Mouse (Mus musculus): ENCODE measurements at regions not wholly inside any gene's neighbourhood (a gene's known extent, or its start where the extent isn't known, plus 50 kb on each side); places are given as distances from the start of the nearest gene placed in this dataset.

DNA sequence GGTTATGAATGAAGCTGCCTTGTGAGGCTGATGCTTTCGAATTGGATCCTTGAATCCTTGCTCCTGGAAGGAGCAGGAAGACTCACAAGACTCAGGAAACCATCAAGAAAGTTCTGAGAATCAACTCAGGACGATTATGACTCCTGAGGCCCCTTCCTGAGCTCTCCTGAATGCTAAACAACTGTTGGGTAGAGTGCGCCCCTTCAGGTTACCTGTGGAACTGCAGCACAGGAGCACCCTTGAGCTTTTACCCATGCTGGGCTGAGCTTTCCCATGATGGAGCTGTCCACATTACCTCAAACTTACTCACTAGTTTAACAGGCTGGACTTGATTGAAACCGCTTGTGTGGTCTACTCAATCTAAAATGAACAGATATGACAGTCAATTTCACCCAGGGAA is 553.3 kb downstream of the Jrkl start:
- no peaks in the 10 kb centered on the region for H3K4me1 ChIP-seq
- H3K36me3 ChIP-seq, result no peaks in the 10 kb centered on the region
- no peaks in the 10 kb centered on the region for H3K9me3 ChIP-seq (replicated peaks)
- no peak overlapping the region for H3K9ac ChIP-seq (replicated peaks)
- ATAC-seq (ENCODE audit: low FRiP score), result no peak
- H3K4me3 ChIP-seq (replicated peaks), result no peak overlapping the region
- WGBS, result 69% methylated on average over 4 of the region's 4 CpGs
- H3K27ac ChIP-seq (replicated peaks), result no peak overlapping the region
- H3K27me3 ChIP-seq (replicated peaks), result no peaks in the 10 kb centered on the region
- no peak overlapping the region for H3K4me2 ChIP-seq

DNA sequence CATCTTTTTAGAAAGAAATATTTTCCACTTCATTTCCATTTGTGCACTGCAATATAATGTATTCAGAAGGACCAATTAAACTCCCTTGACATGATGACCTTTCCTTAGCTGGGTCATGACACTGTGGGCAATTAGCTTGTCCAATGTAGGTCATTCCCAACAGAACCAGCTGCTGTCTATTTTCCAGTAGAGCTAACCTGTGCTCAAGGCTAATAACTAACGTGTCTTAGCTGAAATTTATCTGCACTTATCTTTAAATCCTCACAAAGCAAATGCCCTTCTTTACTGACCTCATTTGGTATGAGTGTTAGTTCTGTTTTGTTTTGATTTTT is 554.7 kb downstream of the Jrkl start:
- ATAC-seq (ENCODE audit: low FRiP score), result no peak
- H3K36me3 ChIP-seq, result no peaks in the 10 kb centered on the region
- 27% methylated on average over 1 of the region's 1 CpGs for WGBS
- H3K4me3 ChIP-seq (replicated peaks), result no peak overlapping the region
- no peak overlapping the region for H3K9ac ChIP-seq (replicated peaks)
- no peak overlapping the region for H3K4me2 ChIP-seq
- H3K9me3 ChIP-seq (replicated peaks), result no peaks in the 10 kb centered on the region
- H3K27ac ChIP-seq (replicated peaks), result no peak overlapping the region
- no peaks in the 10 kb centered on the region for H3K4me1 ChIP-seq
- no peaks in the 10 kb centered on the region for H3K27me3 ChIP-seq (replicated peaks)

DNA sequence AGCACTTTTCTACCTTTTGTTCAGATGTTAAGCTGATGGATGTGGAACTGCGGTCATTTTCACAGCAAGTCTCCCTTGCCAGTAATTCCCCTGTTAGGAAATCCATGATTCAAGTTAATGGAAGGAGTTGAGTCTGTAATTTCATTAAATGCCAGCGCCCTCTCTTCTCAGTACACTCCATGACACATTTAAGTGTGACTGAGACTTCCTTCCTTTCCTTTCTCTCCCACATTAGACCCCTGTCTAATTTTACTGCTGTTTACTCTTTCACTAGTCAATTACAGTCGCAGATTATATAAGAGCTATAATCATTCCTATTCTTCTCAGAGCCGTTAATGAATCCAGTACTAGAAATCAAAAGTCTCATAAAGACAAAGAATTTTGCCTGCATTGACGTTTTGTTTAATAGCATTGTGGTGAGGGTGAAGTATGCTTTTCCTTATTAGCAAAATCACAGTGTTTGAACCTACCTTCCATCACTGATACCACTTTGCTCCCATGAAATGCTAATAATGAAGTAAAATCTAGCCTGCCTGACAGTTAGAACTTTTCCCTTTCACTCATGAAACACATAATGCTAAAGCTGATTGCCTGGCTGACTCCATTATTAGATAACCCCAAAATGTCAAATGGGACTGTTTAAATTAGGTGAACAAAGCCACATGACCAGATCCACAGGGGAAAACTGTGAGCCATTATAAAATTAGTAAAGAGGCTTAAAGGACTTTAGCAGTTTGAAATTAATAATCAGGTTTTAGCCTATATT is 555.3 kb downstream of the Jrkl start:
- no peak overlapping the region for H3K4me3 ChIP-seq (replicated peaks)
- ATAC-seq (ENCODE audit: low FRiP score), result peak; percentile 41; the same call in 1 of the 2 replicates
- 19% methylated on average over 5 of the region's 5 CpGs for WGBS

More for the DNA sequence above, 555.3 kb downstream of the Jrkl start:
- no peak overlapping the region for H3K4me2 ChIP-seq
- H3K27ac ChIP-seq (replicated peaks), result no peak overlapping the region
- H3K9ac ChIP-seq (replicated peaks), result no peak overlapping the region
- H3K27me3 ChIP-seq (replicated peaks), result no peaks in the 10 kb centered on the region
- no peaks in the 10 kb centered on the region for H3K36me3 ChIP-seq
- no peaks in the 10 kb centered on the region for H3K9me3 ChIP-seq (replicated peaks)
- no peaks in the 10 kb centered on the region for H3K4me1 ChIP-seq

Measured in neural tube, embryonic 15.5 days (tissue).